Mouse (Mus musculus) spleen, adult 2 months (tissue): ENCODE data around the gene Det1. TPM values are rescaled to one million over a fixed set of nuclear protein-coding genes. Genes with fewer than 3 reads are reported as not detected.

Source experiments
- DNase-seq, 2 experiments: peaks; one replicate each; pipeline versions ENCODE4 v3.0.0 to v3.0.0-alpha.2; 2012 to 2021; ENCODE audit warnings: low spot score in 2 of 2, low read depth in 1 of 2
- H3K27ac ChIP-seq: fragments of 200-500 bp; 2 replicates; pipeline ENCODE4 v1.5.1; 2012; ENCODE audit warnings: low read length, inconsistent platforms; ENCODE audit not compliant: insufficient read depth
- H3K27me3 ChIP-seq: fragments of 200-500 bp; 2 replicates; pipeline ENCODE4 v1.6.1; 2012; ENCODE audit warnings: mild to moderate bottlenecking, moderate library complexity, low read length, inconsistent platforms; ENCODE audit not compliant: control insufficient read depth, insufficient read depth
- H3K36me3 ChIP-seq: fragments of 200-500 bp; 2 replicates; pipeline ENCODE4 v1.6.1; 2012; ENCODE audit warnings: mild to moderate bottlenecking, low read length, inconsistent platforms; ENCODE audit not compliant: control insufficient read depth, insufficient read depth
- H3K4me1 ChIP-seq: fragments of 200-500 bp; 2 replicates; pipeline ENCODE4 v1.6.1; 2011; ENCODE audit warnings: inconsistent platforms; ENCODE audit not compliant: control insufficient read depth, insufficient read depth, insufficient read length
- H3K4me3 ChIP-seq: fragments of 200-500 bp; 2 replicates; pipeline ENCODE4 v1.5.1; 2011; ENCODE audit warnings: mild to moderate bottlenecking, inconsistent platforms; ENCODE audit not compliant: insufficient read depth, insufficient read length; ENCODE audit errors: extremely low read depth
- CTCF ChIP-seq: fragments of 200-500 bp; IDR thresholded peaks from 2 replicates; pipeline ENCODE4 v1.5.1; 2011; ENCODE audit warnings: mild to moderate bottlenecking, inconsistent platforms; ENCODE audit not compliant: insufficient read depth, insufficient read length, insufficient replicate concordance; ENCODE audit errors: extremely low read depth
- POLR2A ChIP-seq: fragments of 200-500 bp; IDR thresholded peaks from 2 replicates; pipeline ENCODE4 v1.6.1; 2011; ENCODE audit warnings: low read depth, low read length, inconsistent platforms
- WGBS: fragments of 180-500 bp; shearing (Covaris S2); methylation state at CpG from one replicate; pipeline ENCODE4 v1.1.7; 2018; 5-methylcytosine and 5-hydroxymethylcytosine counted together
- polyA plus RNA-seq: library from polyadenylated mRNA; depleted of rRNA; stranded (reverse); fragments of >200 nt; gene quantifications from 2 replicates; pipeline ENCODE4 v1.2.3, GENCODE M21; 2012; rRNA removed

Gene Det1
- polyA plus RNA-seq, result 16.1 and 19.3 TPM in 2 replicates

DNA sequence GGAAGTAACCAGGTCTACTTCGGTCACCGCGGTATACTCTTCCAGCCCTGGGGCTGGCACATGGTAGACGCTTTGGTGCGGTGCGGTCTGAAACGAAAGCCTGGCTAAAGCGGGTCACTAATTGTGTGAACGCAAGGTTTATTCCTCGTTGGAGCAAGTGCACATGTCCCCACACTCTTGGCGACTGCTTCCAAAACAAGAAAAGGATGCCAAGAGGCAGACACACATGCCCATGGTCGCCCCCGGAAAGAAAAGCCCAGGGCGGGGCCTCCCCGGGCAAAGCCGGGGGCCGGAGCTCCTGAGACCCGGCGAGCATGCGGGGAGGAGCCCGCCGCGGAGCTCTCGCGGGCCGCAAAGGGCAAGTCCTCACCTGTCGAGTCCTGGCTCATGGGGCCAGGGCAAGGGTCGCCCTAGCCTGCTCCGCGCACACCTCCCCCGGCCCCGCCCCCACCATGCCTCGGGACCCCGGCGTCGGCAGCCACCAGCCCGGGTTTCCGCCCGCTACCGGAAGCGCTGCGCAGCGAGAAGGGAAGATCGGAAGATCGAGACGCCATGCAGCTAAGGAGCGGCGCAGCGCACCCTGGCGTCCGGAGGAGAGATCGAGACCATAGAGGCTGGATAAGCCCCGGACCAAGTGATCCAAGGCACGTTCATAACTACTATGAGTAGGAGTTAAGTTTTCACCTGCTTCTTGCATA lies at the start of gene Det1:
Det1 (minus strand) TSS at position 527 of the 698 bp plus-strand sequence.
- no peaks in the 10 kb centered on the region for H3K27me3 ChIP-seq
- no peaks in the 10 kb centered on the region; the same call in 1 of the 2 replicates for H3K4me1 ChIP-seq
- H3K4me3 ChIP-seq, result peak within 1 kb of the TSS; percentile 87
- peaks cover 14% of the 10 kb centered on the region for H3K36me3 ChIP-seq
- DNase-seq, result peak; percentile 78 to 90
- TF ChIP-seq CTCF (peak; percentile 90), POLR2A (peak; percentile 46; the same call in 1 of the 2 replicates)
- H3K27ac ChIP-seq, result peak within 1 kb of the TSS; percentile 87
- under 1% methylated on average over 53 of the region's 54 CpGs for whole genome bisulfite sequencing

DNA sequence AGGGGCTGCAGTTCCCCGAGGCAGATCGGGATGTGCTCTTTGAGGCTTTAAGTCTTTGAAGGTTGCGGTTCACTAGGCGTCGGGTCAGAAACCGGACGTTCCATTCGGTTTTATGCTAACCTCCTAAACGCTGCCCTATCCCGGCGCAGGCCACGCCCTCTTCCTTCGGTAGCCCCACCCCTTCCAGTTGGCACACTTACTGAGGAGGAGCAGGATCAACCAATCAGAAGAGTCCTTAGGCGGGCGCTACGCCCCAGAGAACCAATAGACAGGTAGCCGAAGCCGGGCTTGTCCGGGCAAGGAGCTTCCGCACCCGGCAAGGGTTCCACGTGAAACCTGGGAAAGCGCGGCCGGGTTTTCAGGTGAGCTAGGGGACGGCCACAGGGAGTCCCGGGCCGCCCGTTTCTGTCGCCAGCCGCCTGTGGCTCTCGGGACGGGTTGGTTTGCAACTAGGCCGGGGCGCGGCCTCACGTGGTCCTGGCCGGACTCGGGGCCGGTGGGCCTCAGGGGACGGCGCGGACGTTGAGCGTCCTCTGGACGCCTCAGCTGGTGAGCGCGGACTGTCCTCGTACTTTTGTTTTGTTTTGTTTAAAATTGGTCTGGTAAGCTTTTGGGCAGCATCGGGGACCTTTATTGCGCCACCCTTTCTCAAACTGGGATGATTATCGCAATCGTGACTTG lies 48.7 kb upstream of the Det1 start, which contains the start of gene Aen:
Aen (plus strand) TSS at position 202 of the 681 bp plus-strand sequence.
- H3K27me3 ChIP-seq, result no peaks in the 10 kb centered on the region
- no peaks in the 10 kb centered on the region for H3K36me3 ChIP-seq
- peaks cover 5% of the 10 kb centered on the region; the same call in 1 of the 2 replicates for H3K4me1 ChIP-seq
- DNase-seq, result peak; percentile 95 to 99
- TF ChIP-seq POLR2A (no peak), CTCF (no peak)
- H3K4me3 ChIP-seq, result peak within 1 kb of the TSS; percentile 72
- no peak within 1 kb of the TSS for H3K27ac ChIP-seq
- WGBS, result 1% methylated on average over 53 of the region's 53 CpGs

DNA sequence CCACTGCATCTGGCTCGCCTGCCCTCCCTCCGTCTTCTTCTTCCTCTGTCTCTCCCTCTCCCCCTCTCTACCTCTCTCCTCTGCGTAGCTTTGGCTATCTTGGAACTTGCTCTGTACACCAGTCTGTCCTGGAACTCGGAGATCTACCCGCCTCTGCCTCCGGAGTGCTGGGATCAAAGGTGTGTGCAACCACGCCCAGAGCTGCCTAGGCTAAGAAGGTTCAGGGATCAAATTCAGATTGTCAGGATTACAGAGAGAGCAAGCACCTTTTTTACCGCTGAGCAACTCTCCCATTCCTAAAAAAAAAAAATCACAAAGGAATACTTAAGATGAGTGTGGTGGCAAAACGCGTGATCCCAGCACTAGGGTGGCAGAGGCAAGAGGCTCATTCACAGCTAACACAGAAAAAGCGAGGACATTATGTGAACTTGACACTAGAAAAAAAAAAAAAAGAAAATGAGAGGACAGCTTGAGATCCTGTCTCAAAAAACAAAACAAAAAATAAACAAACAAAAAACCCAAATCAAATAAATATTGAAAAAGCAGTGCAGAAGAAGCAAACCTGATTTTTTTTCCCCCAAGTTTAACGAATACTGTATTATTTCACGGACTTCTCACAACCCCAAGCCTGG lies 48.1 kb upstream of the Det1 start:
- TF ChIP-seq CTCF, result no peak
- TF ChIP-seq POLR2A, result no peak
- Histone ChIP-seq H3K4me3 (peak overlapping the region; percentile 57), H3K36me3 (no peaks in the 10 kb centered on the region), H3K27me3 (no peaks in the 10 kb centered on the region), H3K4me1 (peaks cover 5% of the 10 kb centered on the region; the same call in 1 of the 2 replicates), H3K27ac (no peak overlapping the region)
- no peak for DNase-seq
- 51% methylated on average over 13 of the region's 13 CpGs for WGBS

DNA sequence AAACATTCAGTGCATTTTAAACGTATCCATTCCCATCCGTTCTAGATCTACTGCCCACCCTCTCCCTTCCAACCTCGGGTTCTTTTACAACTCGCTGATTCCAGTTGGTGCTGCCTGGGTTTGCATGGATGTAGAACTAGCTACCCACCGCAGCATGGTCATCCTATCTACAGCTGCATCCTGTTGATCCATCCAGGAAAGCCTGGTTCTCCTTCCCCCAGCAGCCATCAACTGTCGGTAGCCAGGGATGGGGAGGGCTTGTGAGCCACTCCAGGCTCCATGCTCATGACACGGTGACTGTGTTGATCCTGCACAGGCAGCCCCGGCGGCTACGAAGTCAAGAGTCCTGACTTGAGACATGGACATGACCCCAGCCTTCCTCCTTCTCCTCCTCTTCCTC lies 46.9 kb upstream of the Det1 start:
- 86% methylated on average over 10 of the region's 10 CpGs for WGBS
- no peak for DNase-seq
- Histone ChIP-seq H3K4me1 (peaks cover 5% of the 10 kb centered on the region; the same call in 1 of the 2 replicates), H3K27ac (no peak overlapping the region), H3K36me3 (no peaks in the 10 kb centered on the region), H3K4me3 (no peak overlapping the region), H3K27me3 (no peaks in the 10 kb centered on the region)
- no peak for TF ChIP-seq CTCF
- no peak for TF ChIP-seq POLR2A

DNA sequence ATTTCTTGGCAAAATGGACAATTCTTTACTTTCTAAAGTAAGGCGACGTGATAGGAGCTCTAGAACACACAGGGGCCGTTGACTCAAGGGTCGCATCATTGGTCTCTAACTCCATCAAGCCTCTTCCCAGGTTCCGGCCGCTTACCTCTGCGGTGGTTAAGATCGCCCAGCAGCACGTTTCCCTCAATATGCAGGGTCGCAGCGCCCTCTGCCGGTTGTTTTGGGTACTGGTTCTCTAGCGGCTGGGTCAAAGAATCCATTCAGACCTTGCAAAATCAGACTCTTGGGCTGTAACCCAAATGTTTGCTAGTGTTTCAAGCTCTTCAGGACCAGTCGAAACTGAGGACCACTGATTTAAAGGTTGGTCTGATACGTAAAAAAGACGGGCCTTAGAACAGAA lies 43.6 kb upstream of the Det1 start:
- Histone ChIP-seq H3K4me1 (no peaks in the 10 kb centered on the region), H3K27me3 (peaks cover under 1% of the 10 kb centered on the region; the same call in 1 of the 2 replicates), H3K27ac (no peak overlapping the region), H3K36me3 (no peaks in the 10 kb centered on the region), H3K4me3 (no peak overlapping the region)
- peak; percentile 45 to 77 for DNase-seq
- WGBS, result 4% methylated on average over 16 of the region's 16 CpGs
- TF ChIP-seq CTCF (peak; percentile 95), POLR2A (no peak)

DNA sequence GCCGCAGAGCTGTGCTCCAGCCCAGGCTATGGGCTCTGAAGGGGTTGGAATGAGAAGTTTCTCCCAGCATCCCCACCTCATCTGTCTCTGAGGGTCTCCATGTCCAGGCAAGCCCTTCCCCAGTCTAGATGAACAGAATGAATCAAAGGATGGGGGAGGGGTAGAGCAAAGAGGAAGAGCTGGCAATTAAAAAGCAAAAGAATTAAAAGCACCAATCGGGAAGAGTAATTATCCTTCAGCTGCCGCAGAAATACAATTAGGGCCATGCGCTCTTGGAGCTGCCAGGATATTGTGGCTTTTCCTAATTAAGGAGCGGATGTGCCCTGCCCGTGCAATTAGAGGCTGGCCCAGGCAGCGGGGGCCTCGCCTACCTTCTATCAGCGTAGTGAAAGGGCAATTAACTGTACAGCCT lies 40.4 kb upstream of the Det1 start:
- Histone ChIP-seq H3K27ac (no peak overlapping the region), H3K4me1 (0 out of 2 replicates have a peak, but pooled peaks cover 1% of the 10 kb centered on the region), H3K4me3 (no peak overlapping the region), H3K27me3 (peaks cover 17% of the 10 kb centered on the region), H3K36me3 (no peaks in the 10 kb centered on the region)
- no peak for DNase-seq
- TF ChIP-seq POLR2A (no peak), CTCF (no peak)
- WGBS, result 71% methylated on average over 9 of the region's 9 CpGs

DNA sequence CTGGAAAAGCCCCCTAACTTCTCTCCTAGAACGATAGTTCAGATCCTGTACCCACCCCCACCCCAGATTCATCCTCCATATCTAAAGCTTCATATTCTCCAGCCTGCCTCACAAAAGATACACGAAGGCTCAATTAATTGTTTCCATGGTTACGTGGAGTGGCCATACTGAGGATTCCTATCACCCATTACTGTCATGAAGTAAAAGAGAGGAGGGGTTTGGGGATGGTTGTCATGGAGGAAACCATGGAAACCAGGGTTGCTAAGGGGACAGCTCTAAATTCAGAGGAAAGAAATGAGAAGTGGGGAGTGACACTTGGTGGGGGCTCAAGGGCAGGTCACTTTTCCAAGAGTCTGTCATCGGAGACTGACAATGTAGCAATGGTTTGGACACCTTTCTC lies 39.4 kb upstream of the Det1 start:
- 0 out of 2 replicates have a peak, but pooled peaks cover 2% of the 10 kb centered on the region for H3K4me1 ChIP-seq
- no peak for DNase-seq
- no peak overlapping the region for H3K27ac ChIP-seq
- peaks cover 17% of the 10 kb centered on the region for H3K27me3 ChIP-seq
- TF ChIP-seq CTCF, result no peak
- TF ChIP-seq POLR2A, result no peak
- WGBS, result 81% methylated on average over 4 of the region's 4 CpGs
- no peaks in the 10 kb centered on the region for H3K36me3 ChIP-seq
- H3K4me3 ChIP-seq, result no peak overlapping the region
